Comparison of ENCODE assay signal across 10 mouse cellular contexts in genomic region chr7:142278183-142278582, GRCm38 (mm10). TPM values are rescaled to one million over a fixed set of nuclear protein-coding genes. Genes with fewer than 3 reads are reported as not detected.
DNase-seq lines count a peak whose midpoint lies in the region; ATAC-seq and TF ChIP-seq lines count a peak whose summit lies in the region.
"Not testable (repeated sequence)": the region's sequence is repeated elsewhere in the genome, so short reads cannot be mapped to it uniquely, and the experiment has no call there.
"Had no signal": no experiment of that assay in that cellular context is flagged by ENCODE, and none has a peak within 500 bp of the region (broad histone marks: within the 10 kb centered on the region; RNA-seq: fewer than 3 reads in every experiment).

No protein-coding gene starts in this region.

- H3K4me2 ChIP-seq in lung, postnatal 0 days (replicated peaks; ENCODE audit: low read depth, low read length): not testable (repeated sequence)

- intact Hi-C loops in heart, postnatal 36 days (cut with DNase I): not testable (repeated sequence)

- not testable (repeated sequence) for H3K36me3 ChIP-seq in E14TG2a.4 (ENCODE audit: insufficient read depth, low read length); lung, postnatal 0 days (ENCODE audit: insufficient read depth, low read length)

- not testable (repeated sequence) for H3K27ac ChIP-seq in lung, postnatal 0 days (ENCODE audit: low read length)

- H3K9ac ChIP-seq in lung, postnatal 0 days (replicated peaks; ENCODE audit: low read depth): not testable (repeated sequence)

- TF ChIP-seq CTCF in E14TG2a.4 (conservative IDR thresholded peaks at IDR 0.05; ENCODE audit: low read length): peak; percentile 52
- TF ChIP-seq CTCF in lung, postnatal 0 days (IDR thresholded peaks at IDR 0.05): peak; percentile 75

- H3K9me3 ChIP-seq in E14TG2a.4 (ENCODE audit: low read length); lung, postnatal 0 days (ENCODE audit: low read length): not testable (repeated sequence)

- WGBS in lung, postnatal 0 days: 0% methylated on average over 3 of the region's 3 CpGs

- ATAC-seq in erythroblast, adult 5-6 weeks (replicated peaks; ENCODE audit: low FRiP score, poor library complexity, severe bottlenecking): peak; percentile 78
- peak; percentile 74 for ATAC-seq in lung, postnatal 0 days

- H3K4me3 ChIP-seq in E14TG2a.4 (replicated peaks; ENCODE audit: low read length); lung, postnatal 0 days (ENCODE audit: low read depth, low read length): not testable (repeated sequence)

- H3K27me3 ChIP-seq in E14TG2a.4 (ENCODE audit: insufficient read depth, low read length): peaks cover 36% of the 10 kb centered on the region
- H3K27me3 ChIP-seq in lung, postnatal 0 days (replicated peaks; ENCODE audit: insufficient read depth, low read length): not testable (repeated sequence)

- not testable (repeated sequence) for TF ChIP-seq EP300 in lung, postnatal 0 days (IDR thresholded peaks at IDR 0.05)

- H3K4me1 ChIP-seq in E14TG2a.4 (replicated peaks; ENCODE audit: low read depth, low read length); lung, postnatal 0 days (ENCODE audit: insufficient read depth, low read depth, low read length): not testable (repeated sequence)

- DNase-seq in brain, embryonic 18.5 days (ENCODE audit: low read depth, low spot score): peak; percentile 20
- DNase-seq in heart, postnatal 36 days: peak; percentile 50 to 71
- peak; percentile 59 for DNase-seq in layer of hippocampus, adult 11-12 months (ENCODE audit: low spot score)
- DNase-seq in lung, postnatal 0 days (ENCODE audit: low spot score): peak; percentile 60
- DNase-seq in ovary, postnatal 36 days (ENCODE audit: low spot score): peak; percentile 68
- peak; percentile 61 for DNase-seq in thymus, postnatal 14 days

RNA-seq across cellular contexts. Expression of gene Gm4559, which starts 4.0 kb away (rescaled TPM):
- not detected in 2 replicates for total RNA-seq in erythroblast, adult 5-6 weeks (2015; ENCODE audit: low replicate concordance)
- total RNA-seq in erythroblast, adult 5-6 weeks (2017; ENCODE audit: low replicate concordance): not detected in 2 replicates
- not detected for total RNA-seq in heart, postnatal 36 days (2021)
- polyA plus RNA-seq in lung, postnatal 0 days (2015; fragmentation: Nextera tagmentation; extraction: Ambion mirVana): not detected in 2 replicates
- polyA plus RNA-seq: heart, embryonic 16.5 days; midbrain, embryonic 12.5 days had no signal

RNA-seq across cellular contexts. Expression of gene Krtap5-1, which starts 18.7 kb away (rescaled TPM):
- total RNA-seq in erythroblast, adult 5-6 weeks (2015; ENCODE audit: low replicate concordance): not detected in 2 replicates
- not detected in 2 replicates for total RNA-seq in erythroblast, adult 5-6 weeks (2017; ENCODE audit: low replicate concordance)
- total RNA-seq in heart, postnatal 36 days (2021): not detected
- polyA plus RNA-seq in lung, postnatal 0 days (2015; fragmentation: Nextera tagmentation; extraction: Ambion mirVana): not detected in 2 replicates
- polyA plus RNA-seq: heart, embryonic 16.5 days; midbrain, embryonic 12.5 days had no signal

RNA-seq across cellular contexts. Expression of gene Gm2431, which starts 20.0 kb away (rescaled TPM):
- total RNA-seq in erythroblast, adult 5-6 weeks (2015; ENCODE audit: low replicate concordance): not detected in 2 replicates
- total RNA-seq in erythroblast, adult 5-6 weeks (2017; ENCODE audit: low replicate concordance): not detected in 2 replicates
- total RNA-seq in heart, postnatal 36 days (2021): not detected
- not detected in 2 replicates for polyA plus RNA-seq in lung, postnatal 0 days (2015; fragmentation: Nextera tagmentation; extraction: Ambion mirVana)
- polyA plus RNA-seq: heart, embryonic 16.5 days; midbrain, embryonic 12.5 days had no signal

RNA-seq across cellular contexts. Expression of gene Krtap5-4, which starts 25.2 kb away (rescaled TPM):
- total RNA-seq in erythroblast, adult 5-6 weeks (2015; ENCODE audit: low replicate concordance): not detected in 2 replicates
- not detected in 2 replicates for total RNA-seq in erythroblast, adult 5-6 weeks (2017; ENCODE audit: low replicate concordance)
- total RNA-seq in heart, postnatal 36 days (2021): not detected
- not detected in 2 replicates for polyA plus RNA-seq in lung, postnatal 0 days (2015; fragmentation: Nextera tagmentation; extraction: Ambion mirVana)
- polyA plus RNA-seq: midbrain, embryonic 12.5 days had no signal

RNA-seq across cellular contexts. Expression of gene Gm40460, which starts 37.3 kb away (rescaled TPM):
- total RNA-seq in erythroblast, adult 5-6 weeks (2015; ENCODE audit: low replicate concordance): not detected in 2 replicates
- total RNA-seq in erythroblast, adult 5-6 weeks (2017; ENCODE audit: low replicate concordance): not detected in 2 replicates
- total RNA-seq in heart, postnatal 36 days (2021): not detected
- not detected in 2 replicates for polyA plus RNA-seq in lung, postnatal 0 days (2015; fragmentation: Nextera tagmentation; extraction: Ambion mirVana)
- polyA plus RNA-seq: heart, embryonic 16.5 days; midbrain, embryonic 12.5 days had no signal
